Mouse (Mus musculus): ENCODE results near the gene Ankrd53. TPM values are rescaled to one million over a fixed set of nuclear protein-coding genes. Genes with fewer than 3 reads are reported as not detected.
"Not testable (repeated sequence)": the region's sequence is repeated elsewhere in the genome, so short reads cannot be mapped to it uniquely, and the experiment has no call there.

Gene Ankrd53
- total RNA-seq, 1 experiment from 2014 or later = not detected

- no peak for ATAC-seq (ENCODE audit: extremely low read depth, insufficient number of reproducible peaks, low FRiP score, poor library complexity, severe bottlenecking)
Measured at GRCm38 (mm10) chr6:83756051-83756450, 6.4 kb upstream of the Ankrd53 start.

- ATAC-seq (ENCODE audit: extremely low read depth, insufficient number of reproducible peaks, low FRiP score, poor library complexity, severe bottlenecking) = no peak
Measured at GRCm38 (mm10) chr6:83762880-83763431, 512 bp downstream of the Ankrd53 start.

GRCm38 (mm10) chr6:83766982-83767381, 4.5 kb downstream of the Ankrd53 start:
- ATAC-seq (ENCODE audit: extremely low read depth, insufficient number of reproducible peaks, low FRiP score, poor library complexity, severe bottlenecking) = no peak

- ATAC-seq (ENCODE audit: extremely low read depth, insufficient number of reproducible peaks, low FRiP score, poor library complexity, severe bottlenecking) = no peak
Measured at GRCm38 (mm10) chr6:83768485-83768884, 6.0 kb downstream of the Ankrd53 start.

- no peak for ATAC-seq (ENCODE audit: extremely low read depth, insufficient number of reproducible peaks, low FRiP score, poor library complexity, severe bottlenecking)
Measured at GRCm38 (mm10) chr6:83774126-83774525, 11.7 kb downstream of the Ankrd53 start.

GRCm38 (mm10) chr6:83774781-83775563, 12.5 kb downstream of the Ankrd53 start:
- ATAC-seq (ENCODE audit: extremely low read depth, insufficient number of reproducible peaks, low FRiP score, poor library complexity, severe bottlenecking) = no peak

GRCm38 (mm10) chr6:83775638-83776293, 13.3 kb downstream of the Ankrd53 start, which contains the start of gene Tex261:
Gene Tex261 (minus strand): TSS chr6:83775813.
- peak; percentile 87 for ATAC-seq (ENCODE audit: extremely low read depth, insufficient number of reproducible peaks, low FRiP score, poor library complexity, severe bottlenecking)

GRCm38 (mm10) chr6:83778306-83778705, 15.9 kb downstream of the Ankrd53 start:
- no peak for ATAC-seq (ENCODE audit: extremely low read depth, insufficient number of reproducible peaks, low FRiP score, poor library complexity, severe bottlenecking)

GRCm38 (mm10) chr6:83779026-83779425, 16.6 kb downstream of the Ankrd53 start:
- ATAC-seq (ENCODE audit: extremely low read depth, insufficient number of reproducible peaks, low FRiP score, poor library complexity, severe bottlenecking) = peak; percentile 53; the same call in 1 of the 2 replicates

- no peak for ATAC-seq (ENCODE audit: extremely low read depth, insufficient number of reproducible peaks, low FRiP score, poor library complexity, severe bottlenecking)
Measured at GRCm38 (mm10) chr6:83786426-83786825, 24.0 kb downstream of the Ankrd53 start.

GRCm38 (mm10) chr6:83788554-83788953, 26.1 kb downstream of the Ankrd53 start:
- no peak for ATAC-seq (ENCODE audit: extremely low read depth, insufficient number of reproducible peaks, low FRiP score, poor library complexity, severe bottlenecking)

GRCm38 (mm10) chr6:83790533-83790932, 28.1 kb downstream of the Ankrd53 start:
- ATAC-seq (ENCODE audit: extremely low read depth, insufficient number of reproducible peaks, low FRiP score, poor library complexity, severe bottlenecking) = not testable (repeated sequence)

- ATAC-seq (ENCODE audit: extremely low read depth, insufficient number of reproducible peaks, low FRiP score, poor library complexity, severe bottlenecking) = no peak
Measured at GRCm38 (mm10) chr6:83791251-83791890, 28.9 kb downstream of the Ankrd53 start.

- ATAC-seq (ENCODE audit: extremely low read depth, insufficient number of reproducible peaks, low FRiP score, poor library complexity, severe bottlenecking) = peak; percentile 85
Measured at GRCm38 (mm10) chr6:83794760-83795296, 32.4 kb downstream of the Ankrd53 start, which contains the start of gene Nagk. Gene Nagk (plus strand): TSS chr6:83794982.

- no peak for ATAC-seq (ENCODE audit: extremely low read depth, insufficient number of reproducible peaks, low FRiP score, poor library complexity, severe bottlenecking)
Measured at GRCm38 (mm10) chr6:83795492-83795900, 33.1 kb downstream of the Ankrd53 start.

- ATAC-seq (ENCODE audit: extremely low read depth, insufficient number of reproducible peaks, low FRiP score, poor library complexity, severe bottlenecking) = no peak
Measured at GRCm38 (mm10) chr6:83796686-83797085, 34.2 kb downstream of the Ankrd53 start.

GRCm38 (mm10) chr6:83802033-83802432, 39.6 kb downstream of the Ankrd53 start:
- no peak for ATAC-seq (ENCODE audit: extremely low read depth, insufficient number of reproducible peaks, low FRiP score, poor library complexity, severe bottlenecking)

- no peak for ATAC-seq (ENCODE audit: extremely low read depth, insufficient number of reproducible peaks, low FRiP score, poor library complexity, severe bottlenecking)
Measured at GRCm38 (mm10) chr6:83802846-83803245, 40.4 kb downstream of the Ankrd53 start.

- no peak for ATAC-seq (ENCODE audit: extremely low read depth, insufficient number of reproducible peaks, low FRiP score, poor library complexity, severe bottlenecking)
Measured at GRCm38 (mm10) chr6:83815801-83816200, 53.4 kb downstream of the Ankrd53 start.

Data from neutrophil, adult 5-6 weeks (primary cell).